8 mouse cellular contexts compared by ENCODE assay signal in genomic region chr9:121984465-121985461, GRCm38 (mm10). TPM values are rescaled to one million over a fixed set of nuclear protein-coding genes. Genes with fewer than 3 reads are reported as not detected.
DNase-seq lines count a peak whose midpoint lies in the region; TF ChIP-seq lines count a peak whose summit lies in the region.

No protein-coding gene starts in this region.

- no peak overlapping the region; the same call in 1 of the 2 replicates for H3K9ac ChIP-seq in ES-E14 (ENCODE audit: insufficient read depth, low read depth, low read length, poor library complexity, severe bottlenecking)

- no peak overlapping the region for H3K27ac ChIP-seq in ES-E14 (ENCODE audit: insufficient read depth, low read depth, low read length, poor library complexity, severe bottlenecking)
- peak overlapping the region; percentile 68; the same call in 1 of the 2 replicates for H3K27ac ChIP-seq in forebrain, embryonic 10.5 days
- peak overlapping the region; percentile 70 for H3K27ac ChIP-seq in layer of hippocampus, adult 2 months

- no peak overlapping the region for H3K4me3 ChIP-seq in ES-E14 (ENCODE audit: insufficient read depth in 1 of 2, low read depth in 1 of 2, low read length in 2 of 2, poor library complexity in 1 of 2, severe bottlenecking in 1 of 2)
- H3K4me3 ChIP-seq in forebrain, embryonic 10.5 days, result no peak overlapping the region
- no peak overlapping the region for H3K4me3 ChIP-seq in layer of hippocampus, adult 2 months

- in situ Hi-C loops in ES-E14 (cut with MboI; ENCODE audit: low sequenced_read_pairs in 2 of 2, unreplicated experiment in 2 of 2), result no loop called here

- intact Hi-C loops in heart, postnatal 14 days (cut with DNase I), result loop anchor here (1.0 to 5.0 kb wide), 3 partner anchors 36 to 137 kb away; no protein-coding TSS in a partner anchor

- H3K9me3 ChIP-seq in ES-E14 (ENCODE audit: control insufficient read depth, insufficient read depth, low read depth, low read length), result no peaks in the 10 kb centered on the region
- no peaks in the 10 kb centered on the region for H3K9me3 ChIP-seq in forebrain, embryonic 10.5 days

- peak; percentile 98 for TF ChIP-seq CTCF in layer of hippocampus, adult 2 months (conservative IDR thresholded peaks at IDR 0.05)

- peaks cover 12% of the 10 kb centered on the region; the same call in 1 of the 2 replicates for H3K36me3 ChIP-seq in ES-E14 (ENCODE audit: control insufficient read depth, insufficient read depth, low read length, poor library complexity, severe bottlenecking)
- peaks cover 24% of the 10 kb centered on the region for H3K36me3 ChIP-seq in forebrain, embryonic 10.5 days (replicated peaks)

- peak; percentile 52 for DNase-seq in ES-E14 (ENCODE audit: low read depth, low spot score)
- DNase-seq in c-Kit-negative CD71-positive TER-119-positive erythroid progenitor cells, embryonic 14.5 days (ENCODE audit: low read depth, low spot score), result peak; percentile 21
- peak; percentile 73 for DNase-seq in forebrain, embryonic 10.5 days (ENCODE audit: extremely low spot score, low spot score)
- DNase-seq in heart, postnatal 14 days, result peak; percentile 77 to 86
- peak; percentile 63 to 87 for DNase-seq in layer of hippocampus, adult 2 months (ENCODE audit: low spot score in 2 of 2)
- DNase-seq in lung, postnatal 10 days, result peak; percentile 81
- peak; percentile 43 for DNase-seq in retina, adult 2 months (ENCODE audit: low read depth, low spot score)
- peak; percentile 81 for DNase-seq in thymus, postnatal 25 days

- peaks cover 2 to 13% of the 10 kb centered on the region in 2 experiments; a peak in 3 of 4 replicates for H3K4me1 ChIP-seq in ES-E14 (ENCODE audit: control insufficient read depth in 2 of 2, insufficient read depth in 2 of 2, low read length in 2 of 2, poor library complexity in 1 of 2)
- H3K4me1 ChIP-seq in forebrain, embryonic 10.5 days, result peaks cover 17% of the 10 kb centered on the region

- WGBS in forebrain, embryonic 10.5 days, result 74% methylated on average over 15 of the region's 15 CpGs

- no peaks in the 10 kb centered on the region for H3K27me3 ChIP-seq in forebrain, embryonic 10.5 days (ENCODE audit: poor library complexity, severe bottlenecking)

TF ChIP-seq in ES-E14, 5 proteins besides CTCF, POLR2A, EP300 and RAD21:
- TF ChIP-seq ZNF384 (IDR thresholded peaks at IDR 0.05; ENCODE audit: low read depth, low read length) (no peak), ZC3H11A (IDR thresholded peaks at IDR 0.05; ENCODE audit: borderline replicate concordance, low read depth, low read length) (peak; percentile 68; the same call in 1 of the 2 replicates), HCFC1 (IDR thresholded peaks at IDR 0.05; ENCODE audit: borderline replicate concordance, insufficient read depth, low read length) (no peak), MAFK (IDR thresholded peaks at IDR 0.05; ENCODE audit: insufficient read depth, low read depth, low read length) (peak; percentile 85), CHD2 (IDR thresholded peaks at IDR 0.05; ENCODE audit: low read depth, low read length) (no peak)

RNA-seq across cellular contexts. Expression of gene Pomgnt2, which starts 12.1 kb away (rescaled TPM):
- 12.9 and 21.6 TPM in 2 replicates for total RNA-seq in ES-E14 (2012; rRNA removed)
- 12.5 and 13.6 TPM in 2 replicates for polyA plus RNA-seq in forebrain, embryonic 10.5 days (2016; fragmentation: Nextera tagmentation; extraction: Ambion mirVana)
- total RNA-seq in heart, postnatal 14 days (2021), result 10 to 100 TPM in 1 of 2 experiments, 1 to 10 TPM in 1; 9.7 to 11.3 TPM
- total RNA-seq in layer of hippocampus, adult 2 months (2021), result 10 to 100 TPM; 41.4 to 41.7 TPM

RNA-seq across cellular contexts. Expression of gene Fam198a, which starts 34.0 kb away (rescaled TPM):
- total RNA-seq in ES-E14 (2012; rRNA removed), result 0.32 and 0.36 TPM in 2 replicates
- 0.41 and 0.58 TPM in 2 replicates for polyA plus RNA-seq in forebrain, embryonic 10.5 days (2016; fragmentation: Nextera tagmentation; extraction: Ambion mirVana)
- 1 to 10 TPM; 1.7 to 1.8 TPM for total RNA-seq in heart, postnatal 14 days (2021)
- 1 to 10 TPM; 6.7 to 9.1 TPM for total RNA-seq in layer of hippocampus, adult 2 months (2021)

Comparison
In these comparisons a context has a peak if more than half of its experiments do, and no peak if none do; other contexts are left out.
1. DNase-seq: peak in every context shown above with its lines; median percentile 82 in heart, postnatal 14 days; 81 in lung, postnatal 10 days; 81 in thymus, postnatal 25 days; 75 in layer of hippocampus, adult 2 months; 73 in forebrain, embryonic 10.5 days; 52 in ES-E14; 43 in retina, adult 2 months; 21 in c-Kit-negative CD71-positive TER-119-positive erythroid progenitor cells, embryonic 14.5 days.